Mouse (Mus musculus): ENCODE data around the gene Tsg101. TPM values are rescaled to one million over a fixed set of nuclear protein-coding genes. Genes with fewer than 3 reads are reported as not detected.
"Not testable (repeated sequence)": the region's sequence is repeated elsewhere in the genome, so short reads cannot be mapped to it uniquely, and the experiment has no call there.

The Tsg101 gene
- total RNA-seq, 2 experiments from 2014 or later: 75.8 to 77.9 TPM

GRCm38 (mm10) chr7:46918678-46919371 lies 944 bp downstream of the Tsg101 start:
- DNase-seq (ENCODE audit: low spot score in 2 of 2): no peak
- no peak for TF ChIP-seq CTCF (conservative IDR thresholded peaks at IDR 0.05)
- peak overlapping the region; percentile 79 for H3K4me3 ChIP-seq
- H3K27ac ChIP-seq: peak overlapping the region; percentile 97

GRCm38 (mm10) chr7:46916376-46916775 lies 3.4 kb downstream of the Tsg101 start:
- Histone ChIP-seq H3K4me3 (no peak overlapping the region), H3K27ac (no peak overlapping the region)
- no peak for TF ChIP-seq CTCF (conservative IDR thresholded peaks at IDR 0.05)
- DNase-seq (ENCODE audit: low spot score in 2 of 2): no peak

GRCm38 (mm10) chr7:46911250-46911649 lies 8.5 kb downstream of the Tsg101 start:
- no peak for DNase-seq (ENCODE audit: low spot score in 2 of 2)
- Histone ChIP-seq H3K27ac (no peak overlapping the region), H3K4me3 (no peak overlapping the region)
- no peak for TF ChIP-seq CTCF (conservative IDR thresholded peaks at IDR 0.05)

GRCm38 (mm10) chr7:46899343-46899742 lies 20.4 kb downstream of the Tsg101 start:
- TF ChIP-seq CTCF (conservative IDR thresholded peaks at IDR 0.05): no peak
- Histone ChIP-seq H3K27ac (no peak overlapping the region), H3K4me3 (no peak overlapping the region)
- DNase-seq (ENCODE audit: low spot score in 2 of 2): no peak

GRCm38 (mm10) chr7:46895511-46895910 lies 24.3 kb downstream of the Tsg101 start:
- DNase-seq (ENCODE audit: low spot score in 2 of 2): no peak
- TF ChIP-seq CTCF (conservative IDR thresholded peaks at IDR 0.05): no peak
- H3K27ac ChIP-seq: no peak overlapping the region
- H3K4me3 ChIP-seq: no peak overlapping the region

GRCm38 (mm10) chr7:46883304-46883703 lies 36.5 kb downstream of the Tsg101 start:
- DNase-seq (ENCODE audit: low spot score in 2 of 2): no peak
- Histone ChIP-seq H3K4me3 (no peak overlapping the region), H3K27ac (no peak overlapping the region)
- TF ChIP-seq CTCF (conservative IDR thresholded peaks at IDR 0.05): no peak

- H3K27ac ChIP-seq; DNase-seq (ENCODE audit: low spot score in 2 of 2): not testable (repeated sequence)
Measured at GRCm38 (mm10) chr7:46881941-46882340, 37.8 kb downstream of the Tsg101 start.

GRCm38 (mm10) chr7:46880992-46881391 lies 38.8 kb downstream of the Tsg101 start:
- TF ChIP-seq CTCF (conservative IDR thresholded peaks at IDR 0.05): no peak
- DNase-seq (ENCODE audit: low spot score in 2 of 2): no peak
- Histone ChIP-seq H3K4me3 (no peak overlapping the region), H3K27ac (no peak overlapping the region)

More at GRCm38 (mm10) chr7:46881941-46882340, 37.8 kb downstream of the Tsg101 start:
- H3K4me3 ChIP-seq: not testable (repeated sequence)

- Histone ChIP-seq H3K4me3 (no peak overlapping the region), H3K27ac (no peak overlapping the region)
- no peak for DNase-seq (ENCODE audit: low spot score in 2 of 2)
- no peak for TF ChIP-seq CTCF (conservative IDR thresholded peaks at IDR 0.05)
Measured at GRCm38 (mm10) chr7:46879851-46880250, 39.9 kb downstream of the Tsg101 start.

- no peak for DNase-seq (ENCODE audit: low spot score in 2 of 2)
- Histone ChIP-seq H3K4me3 (no peak overlapping the region), H3K27ac (no peak overlapping the region)
- TF ChIP-seq CTCF (conservative IDR thresholded peaks at IDR 0.05): no peak
Measured at GRCm38 (mm10) chr7:46877255-46877654, 42.5 kb downstream of the Tsg101 start.

GRCm38 (mm10) chr7:46876841-46877240 lies 42.9 kb downstream of the Tsg101 start:
- no peak for DNase-seq (ENCODE audit: low spot score in 2 of 2)
- H3K4me3 ChIP-seq: no peak overlapping the region
- TF ChIP-seq CTCF (conservative IDR thresholded peaks at IDR 0.05): no peak
- no peak overlapping the region for H3K27ac ChIP-seq

- DNase-seq (ENCODE audit: low spot score in 2 of 2): no peak
- Histone ChIP-seq H3K27ac (no peak overlapping the region), H3K4me3 (no peak overlapping the region)
- TF ChIP-seq CTCF (conservative IDR thresholded peaks at IDR 0.05): no peak
Measured at GRCm38 (mm10) chr7:46871988-46872387, 47.8 kb downstream of the Tsg101 start.

- Histone ChIP-seq H3K27ac (no peak within 1 kb of the TSS), H3K4me3 (no peak within 1 kb of the TSS)
- no peak for DNase-seq (ENCODE audit: low spot score in 2 of 2)
- TF ChIP-seq CTCF (conservative IDR thresholded peaks at IDR 0.05): no peak
Measured at GRCm38 (mm10) chr7:46860996-46861395, 58.8 kb downstream of the Tsg101 start, which contains the start of gene Ldhc. Gene Ldhc (plus strand): TSS chr7:46861203.

- H3K27ac ChIP-seq: no peak overlapping the region
- H3K4me3 ChIP-seq: no peak overlapping the region
- 0 out of 2 replicates have a peak, but pooled peaks have one; percentile 10 for TF ChIP-seq CTCF (conservative IDR thresholded peaks at IDR 0.05)
- DNase-seq (ENCODE audit: low spot score in 2 of 2): no peak
Measured at GRCm38 (mm10) chr7:46859031-46859430, 60.7 kb downstream of the Tsg101 start.
